Mouse (Mus musculus): ENCODE data around the gene Fgfr2.
"Not testable (repeated sequence)": the region's sequence is repeated elsewhere in the genome, so short reads cannot be mapped to it uniquely, and the experiment has no call there.

The Fgfr2 gene

DNA sequence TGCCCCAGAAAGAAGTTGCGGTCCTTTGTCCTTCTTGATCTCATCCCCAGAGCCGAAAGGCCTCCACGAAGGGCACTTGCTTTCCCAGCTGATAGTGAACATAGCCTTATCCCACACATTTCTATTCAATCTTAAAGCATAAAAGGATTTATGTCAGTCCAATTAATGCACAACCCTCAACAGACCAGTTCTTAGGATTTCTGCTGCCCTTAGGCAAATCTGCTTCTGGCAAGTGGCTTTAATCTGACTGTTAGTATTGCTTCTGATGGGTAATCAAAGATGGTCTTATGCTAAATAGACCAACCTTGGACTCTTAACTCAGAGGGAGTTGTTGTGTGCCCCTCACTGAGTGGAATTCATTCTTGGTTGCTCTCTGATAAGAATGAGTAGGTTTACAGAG, 2505.6 kb downstream of the Fgfr2 start:
- in situ Hi-C loops (cut with MboI, MseI) = no loop called here

DNA sequence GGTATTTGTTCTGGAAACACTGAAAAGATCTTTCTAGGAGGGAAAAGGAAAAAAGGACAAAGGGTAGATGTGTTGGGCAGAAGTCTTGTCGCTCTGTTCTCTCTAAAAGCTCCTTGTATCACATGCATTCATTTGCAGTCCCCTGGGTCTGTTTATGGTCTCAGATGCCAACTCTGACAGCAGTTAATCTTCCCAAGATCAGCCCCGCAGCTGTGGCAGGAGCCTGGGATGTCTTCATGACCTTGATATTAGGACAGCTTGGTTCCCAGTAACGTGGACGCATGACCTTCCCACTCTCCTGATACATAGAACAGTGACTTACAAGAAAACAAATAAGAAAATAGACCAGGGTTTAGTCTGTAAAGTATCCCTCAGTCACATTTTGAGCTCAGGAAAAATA, 2509.2 kb downstream of the Fgfr2 start:
- in situ Hi-C loops (cut with MboI, MseI) = no loop called here

GRCm38 (mm10) chr7:130606958-130607357, 2516.2 kb downstream of the Fgfr2 start:
- in situ Hi-C loops (cut with MboI, MseI) = no loop called here

DNA sequence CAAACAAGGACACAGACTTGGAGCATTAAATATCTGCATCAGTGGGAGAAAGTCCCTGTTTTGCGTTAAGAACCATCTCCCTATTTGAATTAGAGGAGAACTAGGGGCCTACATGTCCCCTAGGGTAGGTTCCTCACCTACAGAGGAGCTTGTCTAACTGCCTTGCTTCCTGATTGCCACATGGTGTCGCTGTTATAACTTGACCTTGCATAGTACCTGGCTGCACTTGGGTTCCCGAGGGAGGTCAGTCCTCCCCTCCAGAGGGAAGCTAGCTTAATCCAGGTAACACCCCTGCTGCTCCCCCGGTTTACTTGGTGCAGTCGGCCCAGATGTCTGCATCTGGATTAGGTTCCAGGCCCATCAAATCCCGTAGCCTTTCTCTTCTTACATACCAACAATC, 2518.0 kb downstream of the Fgfr2 start:
- in situ Hi-C loops (cut with MboI, MseI) = no loop called here

DNA sequence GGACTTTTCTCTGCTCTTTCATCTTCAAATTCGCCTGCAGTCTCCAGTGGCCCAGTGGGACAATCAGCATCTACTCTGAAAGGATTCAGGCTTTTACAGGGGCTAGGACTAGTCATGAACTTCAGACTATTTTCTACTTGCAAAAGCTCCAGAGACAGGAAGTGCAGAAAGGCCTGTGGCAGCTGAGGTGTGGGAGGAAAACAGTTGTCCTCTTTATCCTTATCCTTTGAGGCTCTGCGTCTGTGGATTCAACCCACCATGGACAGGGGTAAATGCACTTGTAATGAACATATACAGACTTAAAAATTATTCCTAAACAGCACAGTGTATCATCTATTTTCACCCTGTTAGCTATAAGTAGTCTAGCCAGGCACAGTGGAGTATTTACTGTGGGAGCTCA, 2518.8 kb downstream of the Fgfr2 start:
- in situ Hi-C loops (cut with MboI, MseI) = no loop called here

GRCm38 (mm10) chr7:130603556-130603955, 2519.6 kb downstream of the Fgfr2 start:
- in situ Hi-C loops (cut with MboI, MseI) = no loop called here

GRCm38 (mm10) chr7:130602804-130603203, 2520.3 kb downstream of the Fgfr2 start:
- in situ Hi-C loops (cut with MboI, MseI) = no loop called here

GRCm38 (mm10) chr7:130600546-130600945, 2522.6 kb downstream of the Fgfr2 start:
- in situ Hi-C loops (cut with MboI, MseI) = no loop called here

GRCm38 (mm10) chr7:130600074-130600473, 2523.1 kb downstream of the Fgfr2 start:
- in situ Hi-C loops (cut with MboI, MseI) = no loop called here

DNA sequence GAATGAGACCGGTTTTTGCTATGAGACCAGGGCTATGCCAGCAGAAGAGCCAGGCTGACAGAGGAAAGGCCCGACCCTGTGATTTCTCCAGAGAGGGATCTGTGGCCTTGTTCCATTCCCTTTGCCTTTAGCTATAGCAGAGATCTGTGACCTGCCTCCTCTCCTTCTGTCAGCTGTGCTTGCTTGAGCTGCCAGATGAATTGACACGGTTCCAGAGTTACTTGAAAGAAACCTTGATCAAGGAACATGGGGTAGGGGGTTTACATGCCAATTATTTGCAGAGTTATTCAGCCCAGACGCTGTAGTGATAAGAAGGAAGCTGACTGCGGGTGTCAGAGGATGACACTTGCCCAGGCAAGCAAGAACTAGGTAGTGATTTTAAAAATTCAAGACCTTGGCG, 2525.6 kb downstream of the Fgfr2 start:
- in situ Hi-C loops (cut with MboI, MseI) = no loop called here

GRCm38 (mm10) chr7:130596079-130596855, 2526.9 kb downstream of the Fgfr2 start:
- in situ Hi-C loops (cut with MboI, MseI) = not testable (repeated sequence)

- in situ Hi-C loops (cut with MboI, MseI) = not testable (repeated sequence)
Observed at GRCm38 (mm10) chr7:130593375-130594239, 2529.5 kb downstream of the Fgfr2 start.

GRCm38 (mm10) chr7:130592975-130593374, 2530.2 kb downstream of the Fgfr2 start:
- in situ Hi-C loops (cut with MboI, MseI) = not testable (repeated sequence)

GRCm38 (mm10) chr7:130590845-130591437, 2532.2 kb downstream of the Fgfr2 start:
- in situ Hi-C loops (cut with MboI, MseI) = no loop called here

- in situ Hi-C loops (cut with MboI, MseI) = no loop called here
Observed at GRCm38 (mm10) chr7:130590081-130590828, 2532.9 kb downstream of the Fgfr2 start.

DNA sequence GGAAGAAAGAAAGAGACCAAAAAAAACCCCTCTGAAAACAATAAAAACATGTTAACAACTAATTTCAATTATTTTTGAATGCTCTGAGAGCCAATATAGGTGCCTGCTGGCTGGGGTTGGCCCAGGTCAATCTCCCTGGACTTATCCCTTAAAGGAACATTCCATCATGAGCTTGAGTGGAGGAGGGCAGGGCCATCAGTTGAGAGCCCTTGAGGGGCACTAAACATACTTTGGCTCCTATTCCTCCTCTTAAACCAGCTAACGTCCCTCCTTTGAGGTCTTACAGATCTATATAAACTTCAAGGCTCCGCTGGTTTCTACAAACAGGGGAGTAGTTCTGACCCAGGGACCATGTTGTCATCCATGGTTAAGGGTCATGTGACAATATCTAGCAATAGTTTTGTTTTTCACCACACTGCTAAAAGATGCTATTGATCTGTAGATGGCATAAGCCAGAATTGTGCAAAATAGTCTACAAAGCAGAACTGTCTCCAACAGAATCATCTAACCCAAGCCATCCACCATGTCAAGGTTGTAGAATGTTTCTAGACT, 2536.6 kb downstream of the Fgfr2 start:
- in situ Hi-C loops (cut with MboI, MseI) = no loop called here

DNA sequence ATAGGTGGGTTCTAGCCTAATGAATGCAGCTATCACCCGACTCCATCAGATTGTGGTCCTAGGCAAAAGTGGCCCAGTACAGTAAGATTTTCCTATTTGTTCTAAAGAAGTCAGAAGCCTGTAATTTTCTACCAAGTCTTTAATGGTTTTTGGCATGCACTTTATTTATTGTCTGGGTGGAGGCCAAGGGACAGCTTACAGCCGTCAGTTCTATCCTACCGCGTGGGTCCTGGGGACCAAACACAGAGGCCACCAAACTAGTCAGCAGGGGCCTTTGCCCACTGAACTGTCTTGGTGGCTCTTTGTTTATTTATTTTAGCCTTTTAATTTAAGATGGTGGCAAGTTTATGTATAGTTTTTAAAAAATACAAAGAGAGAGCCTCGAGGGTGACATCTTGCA, 2544.5 kb downstream of the Fgfr2 start:
- in situ Hi-C loops (cut with MboI, MseI) = loop anchor here in 1 of 2 experiments (10.0 kb wide), 1 partner anchor 284 kb away; no protein-coding TSS in a partner anchor

DNA sequence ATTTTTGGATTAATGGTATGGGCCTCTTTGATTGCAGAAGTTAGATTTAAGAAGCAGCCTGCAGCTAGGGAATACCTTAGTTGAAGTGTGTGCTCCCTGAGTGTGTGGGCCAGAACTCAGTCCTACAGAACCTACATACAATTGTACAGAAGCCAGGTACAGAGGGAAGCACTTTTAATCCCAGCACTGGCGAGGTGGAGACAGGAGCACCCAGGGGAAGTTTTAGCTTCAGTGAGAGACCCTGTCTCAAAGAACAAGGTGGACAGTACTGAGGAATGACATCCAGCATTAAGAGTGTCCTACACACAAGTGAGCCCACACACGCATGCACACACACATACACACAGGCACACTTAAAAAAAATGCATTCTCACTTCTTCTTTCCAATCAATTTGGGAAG, 2545.1 kb downstream of the Fgfr2 start:
- in situ Hi-C loops (cut with MboI, MseI) = loop anchor here in 1 of 2 experiments (10.0 kb wide), 1 partner anchor 283 kb away; no protein-coding TSS in a partner anchor

DNA sequence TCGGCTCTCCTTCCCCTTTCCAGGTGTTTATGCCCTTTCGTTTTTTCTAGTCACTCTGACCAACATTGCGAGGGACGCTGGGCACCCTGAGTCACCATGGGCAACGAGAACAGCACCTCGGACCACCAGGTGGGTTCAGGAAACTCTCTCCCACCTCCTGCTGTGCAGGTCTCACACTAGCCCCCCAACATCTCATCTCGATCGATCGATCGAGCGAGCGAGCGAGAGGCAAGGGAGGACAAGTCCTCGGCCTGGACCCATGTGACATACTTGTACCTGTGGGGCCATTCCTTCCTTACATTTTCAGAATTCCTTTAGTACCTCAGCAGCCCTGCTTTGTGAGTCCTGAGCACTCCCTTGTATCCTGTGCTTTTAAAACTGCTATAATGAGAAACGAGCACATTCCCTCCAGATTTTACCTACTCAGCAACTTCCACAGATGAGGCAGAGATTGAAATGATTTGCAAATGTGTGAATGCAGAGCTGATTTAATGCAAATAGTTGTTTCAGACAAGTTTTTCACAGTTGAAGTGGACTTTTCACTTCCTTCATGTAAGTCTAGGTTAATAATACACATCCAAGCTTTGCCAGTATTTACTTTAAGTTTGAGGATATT, 2545.7 kb downstream of the Fgfr2 start, which contains the start of gene Tacc2:
Tacc2 (plus strand) TSS at position 51 of the 616 bp plus-strand sequence.
- in situ Hi-C loops (cut with MboI, MseI) = loop anchor here in 1 of 2 experiments (10.0 kb wide), 1 partner anchor 283 kb away; no protein-coding TSS in a partner anchor

DNA sequence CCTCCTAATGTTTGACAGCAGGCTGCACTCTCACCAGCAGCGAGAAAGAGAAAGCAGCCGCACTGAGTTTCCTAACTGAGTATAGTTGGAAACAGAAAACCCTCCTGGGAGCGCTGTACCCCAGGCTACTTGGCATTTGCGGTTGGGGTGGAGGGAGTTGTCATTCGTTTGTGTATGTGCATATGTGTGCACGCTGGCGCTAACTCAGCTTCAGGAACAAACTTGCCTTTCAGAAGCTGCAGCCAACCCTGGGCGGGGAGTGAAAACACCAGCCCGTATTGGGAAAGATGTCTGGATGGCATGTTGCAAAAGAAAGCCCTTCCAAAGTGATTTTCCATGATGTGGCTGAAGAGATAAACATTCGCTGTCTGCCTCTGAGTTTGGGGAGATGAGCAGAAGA, 2546.2 kb downstream of the Fgfr2 start:
- in situ Hi-C loops (cut with MboI, MseI) = loop anchor here in 1 of 2 experiments (10.0 kb wide), 1 partner anchor 282 kb away; no protein-coding TSS in a partner anchor

All from T-helper 17 cell (primary cell).